Mouse (Mus musculus): Measurements from ENCODE around the gene Tyro3.

Tyro3 gene

DNA sequence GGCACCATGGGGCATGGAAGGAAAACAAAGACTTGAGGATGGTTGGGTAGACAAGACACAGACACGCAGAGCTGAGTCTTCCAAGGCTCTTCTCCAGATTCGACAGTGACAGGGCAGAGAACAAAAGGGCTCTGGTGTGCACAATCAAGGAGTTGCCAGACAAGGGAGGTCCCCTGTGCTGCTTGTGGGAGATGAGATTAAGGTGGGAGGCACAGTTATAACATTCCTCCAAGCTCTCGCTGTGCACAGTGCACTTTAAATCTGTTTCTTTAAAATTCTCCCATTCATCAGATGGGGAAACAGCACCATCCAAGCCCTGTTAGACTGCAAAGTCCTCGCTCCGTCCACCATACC lies 6.7 kb downstream of the Tyro3 start:
- no peak for DNase-seq (ENCODE audit: low read depth)

DNA sequence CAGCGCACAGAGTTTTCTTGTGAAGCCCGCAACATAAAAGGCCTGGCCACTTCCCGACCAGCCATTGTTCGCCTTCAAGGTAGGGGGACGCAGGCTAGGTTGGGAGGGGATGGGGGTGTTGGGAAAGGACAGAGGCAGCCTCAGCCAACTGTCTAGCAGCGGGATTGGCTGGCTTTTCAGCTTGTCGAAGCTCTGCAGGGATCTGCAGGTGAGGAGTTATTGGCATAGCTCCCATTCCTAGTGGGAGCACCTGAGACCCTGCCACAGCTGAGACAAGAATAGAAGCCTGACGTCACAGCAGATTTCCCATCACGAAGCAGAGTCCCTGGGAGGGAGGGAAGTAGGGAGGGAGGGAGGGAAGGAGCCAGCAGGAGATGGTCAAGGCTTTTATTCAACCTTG lies 7.2 kb downstream of the Tyro3 start:
- no peak for DNase-seq (ENCODE audit: low read depth)

DNA sequence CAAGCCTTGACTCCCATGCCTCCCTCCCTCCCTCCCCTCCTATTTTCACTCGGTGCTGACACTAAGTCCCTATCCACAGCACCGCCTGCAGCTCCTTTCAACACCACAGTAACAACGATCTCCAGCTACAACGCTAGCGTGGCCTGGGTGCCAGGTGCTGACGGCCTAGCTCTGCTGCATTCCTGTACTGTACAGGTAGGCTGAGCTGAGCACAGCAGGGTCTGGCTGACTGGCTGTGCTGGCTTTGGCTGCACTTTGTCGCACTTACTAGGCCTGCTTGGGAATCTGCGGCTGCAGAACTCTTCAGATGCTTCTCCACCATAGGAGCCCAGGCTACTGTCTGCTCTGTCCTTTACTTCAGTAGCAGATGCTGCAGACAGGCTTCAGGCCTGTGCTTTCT lies 8.0 kb downstream of the Tyro3 start:
- no peak for DNase-seq (ENCODE audit: low read depth)

DNA sequence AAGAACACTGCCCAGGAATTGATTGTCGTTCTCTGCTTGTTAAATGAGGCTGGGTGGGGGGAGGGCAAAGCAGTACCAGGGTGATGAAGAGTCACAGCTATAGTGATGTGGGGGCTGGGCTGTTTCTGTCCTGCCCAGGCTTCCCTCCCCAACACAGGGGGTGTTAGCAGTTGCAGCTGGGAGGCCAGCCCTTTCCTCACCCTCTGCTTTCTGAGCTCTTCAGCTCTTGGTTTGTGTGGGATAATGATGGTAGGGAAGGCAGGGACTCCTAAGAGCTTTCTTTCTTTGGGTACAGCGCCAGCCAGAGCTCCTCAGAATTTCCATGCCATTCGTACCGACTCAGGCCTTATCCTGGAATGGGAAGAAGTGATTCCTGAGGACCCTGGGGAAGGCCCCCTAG lies 10.9 kb downstream of the Tyro3 start:
- DNase-seq (ENCODE audit: low read depth), result no peak

DNA sequence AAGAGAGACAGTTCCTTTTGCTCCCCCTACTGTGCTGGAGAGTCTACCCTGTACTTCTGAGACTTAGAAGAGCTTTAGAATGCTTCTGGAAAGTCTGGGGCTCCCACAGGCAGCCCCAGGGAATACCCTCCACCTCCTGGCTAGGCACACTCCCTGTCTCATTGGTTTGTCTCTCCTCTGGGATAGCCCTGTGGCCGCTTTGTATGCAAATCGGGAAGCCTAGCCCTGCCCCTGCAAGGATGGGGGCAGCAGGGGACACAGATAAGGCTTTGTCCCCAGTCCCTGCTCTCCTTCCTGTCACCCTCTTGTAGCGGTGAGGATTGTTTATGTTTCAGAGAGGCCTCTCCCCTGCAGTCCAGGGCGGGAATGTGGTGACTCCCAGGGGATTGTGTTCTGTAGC lies 11.3 kb downstream of the Tyro3 start:
- DNase-seq (ENCODE audit: low read depth), result no peak

DNA sequence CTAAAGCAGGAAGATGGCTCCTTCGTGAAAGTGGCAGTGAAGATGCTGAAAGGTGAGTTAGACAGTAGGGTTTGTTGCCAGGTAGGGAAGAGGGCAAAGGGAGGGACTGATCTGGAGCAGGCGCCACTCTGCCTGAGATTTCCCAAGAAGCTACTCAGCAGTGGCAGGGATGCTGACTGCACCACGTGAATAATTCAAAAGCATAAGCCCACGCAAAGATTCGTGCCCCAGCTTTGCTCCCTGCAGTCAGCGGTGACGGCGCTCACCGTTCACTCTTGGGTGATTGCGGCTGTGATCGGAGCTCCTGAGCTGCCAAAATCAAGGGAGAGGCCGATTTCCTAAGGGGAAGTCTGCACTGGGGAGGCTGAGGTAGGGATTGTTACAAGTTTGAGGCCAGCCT lies 13.4 kb downstream of the Tyro3 start:
- no peak for DNase-seq (ENCODE audit: low read depth)

DNA sequence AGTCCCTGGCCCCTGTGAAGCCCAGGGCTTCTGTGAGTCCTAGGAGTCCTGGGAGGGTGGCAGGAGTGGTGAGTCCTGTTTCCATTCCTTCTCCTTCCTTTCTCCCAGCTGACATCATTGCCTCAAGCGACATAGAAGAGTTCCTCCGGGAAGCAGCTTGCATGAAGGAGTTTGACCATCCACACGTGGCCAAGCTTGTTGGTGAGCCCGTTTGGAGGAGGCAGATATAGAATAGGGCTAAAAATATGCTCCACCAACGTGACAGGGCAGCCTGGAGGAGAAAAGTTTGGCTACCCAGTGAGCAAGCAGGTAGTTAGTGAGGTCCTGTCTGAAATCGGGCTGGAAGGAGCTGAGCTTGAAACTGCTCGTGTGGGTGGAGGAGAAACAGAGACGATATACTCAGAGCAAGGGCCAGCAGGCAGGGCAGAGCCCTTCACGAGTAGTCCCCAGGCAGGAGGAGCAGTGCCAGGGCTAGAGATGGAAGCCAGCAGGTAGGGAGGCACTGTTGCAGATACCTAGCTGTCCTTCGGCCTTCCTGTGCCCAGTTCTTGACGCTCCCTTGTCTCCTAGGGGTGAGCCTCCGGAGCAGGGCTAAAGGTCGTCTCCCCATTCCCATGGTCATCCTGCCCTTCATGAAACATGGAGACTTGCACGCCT lies 14.1 kb downstream of the Tyro3 start:
- no peak for DNase-seq (ENCODE audit: low read depth)

DNA sequence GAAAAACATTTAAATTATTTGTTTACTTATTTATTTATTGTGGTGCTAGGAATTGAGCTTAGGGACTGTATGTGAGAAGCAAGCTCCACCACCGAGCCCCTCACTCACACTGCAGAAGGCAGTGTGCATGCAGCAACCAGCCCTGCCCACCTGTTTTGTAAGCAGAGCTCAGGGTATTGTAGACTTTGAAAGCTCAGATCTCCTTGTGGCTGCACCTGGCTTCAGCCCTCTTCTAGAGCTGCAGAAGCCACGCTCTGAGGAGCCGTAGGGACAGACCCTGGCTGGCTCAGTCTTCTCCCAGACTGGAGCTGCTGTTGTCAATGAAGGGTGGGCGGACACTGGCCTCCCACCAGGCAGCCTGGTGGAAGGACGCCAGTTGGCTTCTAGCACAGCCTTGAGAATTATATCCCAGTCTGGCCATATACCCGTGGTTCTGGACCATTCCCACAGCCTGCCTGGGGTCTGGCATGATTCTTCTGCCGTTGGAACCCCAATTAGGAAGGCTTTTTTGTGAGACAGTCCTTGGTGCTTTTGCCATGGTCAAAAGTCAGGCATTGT lies 16.9 kb downstream of the Tyro3 start:
- no peak for DNase-seq (ENCODE audit: low read depth)

DNA sequence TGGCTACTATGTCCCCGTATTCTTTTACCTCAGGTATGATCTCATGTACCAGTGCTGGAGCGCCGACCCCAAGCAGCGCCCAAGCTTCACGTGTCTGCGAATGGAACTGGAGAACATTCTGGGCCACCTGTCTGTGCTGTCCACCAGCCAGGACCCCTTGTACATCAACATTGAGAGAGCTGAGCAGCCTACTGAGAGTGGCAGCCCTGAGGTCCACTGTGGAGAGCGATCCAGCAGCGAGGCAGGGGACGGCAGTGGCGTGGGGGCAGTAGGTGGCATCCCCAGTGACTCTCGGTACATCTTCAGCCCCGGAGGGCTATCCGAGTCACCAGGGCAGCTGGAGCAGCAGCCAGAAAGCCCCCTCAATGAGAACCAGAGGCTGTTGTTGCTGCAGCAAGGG lies 19.1 kb downstream of the Tyro3 start:
- DNase-seq (ENCODE audit: low read depth), result no peak

DNA sequence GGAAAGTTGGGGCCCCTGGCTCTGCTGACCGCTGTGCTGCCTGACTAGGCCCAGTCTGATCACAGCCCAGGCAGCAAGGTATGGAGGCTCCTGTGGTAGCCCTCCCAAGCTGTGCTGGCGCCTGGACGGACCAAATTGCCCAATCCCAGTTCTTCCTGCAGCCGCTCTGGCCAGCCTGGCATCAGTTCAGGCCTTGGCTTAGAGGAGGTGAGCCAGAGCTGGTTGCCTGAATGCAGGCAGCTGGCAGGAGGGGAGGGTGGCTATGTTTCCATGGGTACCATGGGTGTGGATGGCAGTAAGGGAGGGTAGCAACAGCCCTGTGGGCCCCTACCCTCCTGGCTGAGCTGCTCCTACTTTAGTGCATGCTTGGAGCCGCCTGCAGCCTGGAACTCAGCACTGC lies 19.5 kb downstream of the Tyro3 start:
- no peak for DNase-seq (ENCODE audit: low read depth)

DNA sequence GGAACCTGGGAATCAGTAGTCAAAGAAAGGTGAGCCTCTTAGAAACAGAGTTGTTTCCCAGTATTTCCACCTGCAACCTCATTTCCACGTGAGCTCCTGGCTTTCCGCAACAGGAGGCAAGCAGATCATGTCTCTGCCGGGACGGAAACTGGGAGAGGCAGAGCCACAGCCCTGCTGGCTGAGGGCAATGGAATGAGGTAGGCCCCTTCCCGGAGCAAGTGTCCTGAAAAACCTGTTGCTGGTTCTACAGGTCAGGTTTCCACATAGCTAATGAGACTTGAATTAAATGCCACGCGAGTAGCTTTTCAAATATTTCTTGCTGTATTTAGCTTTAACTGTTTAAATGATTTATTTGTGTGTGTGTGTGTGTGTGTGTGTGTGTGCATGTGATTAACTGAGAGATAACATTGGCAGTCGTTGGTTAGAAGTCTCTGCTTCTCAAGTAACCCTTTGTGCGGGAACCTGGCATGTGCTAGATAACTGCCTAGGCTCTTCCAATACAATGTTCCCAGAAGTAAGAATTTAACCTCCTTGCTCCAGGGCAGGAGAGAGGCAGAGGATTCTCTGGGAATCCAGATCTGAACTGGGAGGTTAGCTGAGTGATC lies 21.2 kb downstream of the Tyro3 start:
- no peak for DNase-seq (ENCODE audit: low read depth)

DNA sequence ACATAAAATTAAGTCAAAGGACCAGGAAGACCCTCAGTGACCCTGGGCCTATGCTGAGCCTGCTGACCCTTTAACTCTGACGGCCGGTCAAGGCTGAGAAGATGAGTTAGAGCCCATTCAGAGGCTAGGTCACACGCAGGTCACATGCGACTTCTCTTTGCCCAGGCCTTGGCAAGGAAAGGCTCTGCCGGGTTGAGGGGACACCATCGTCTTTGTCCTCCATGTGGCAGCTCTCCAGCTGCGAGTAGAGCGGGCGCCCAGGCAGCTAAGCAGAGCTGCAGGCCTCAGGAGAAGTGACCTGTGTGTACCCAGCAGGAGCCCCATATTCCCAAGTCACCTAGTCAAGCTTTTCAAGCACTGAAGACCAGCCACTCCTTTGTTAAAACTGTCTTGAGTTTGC lies 23.6 kb downstream of the Tyro3 start:
- no peak for DNase-seq (ENCODE audit: low read depth)

DNA sequence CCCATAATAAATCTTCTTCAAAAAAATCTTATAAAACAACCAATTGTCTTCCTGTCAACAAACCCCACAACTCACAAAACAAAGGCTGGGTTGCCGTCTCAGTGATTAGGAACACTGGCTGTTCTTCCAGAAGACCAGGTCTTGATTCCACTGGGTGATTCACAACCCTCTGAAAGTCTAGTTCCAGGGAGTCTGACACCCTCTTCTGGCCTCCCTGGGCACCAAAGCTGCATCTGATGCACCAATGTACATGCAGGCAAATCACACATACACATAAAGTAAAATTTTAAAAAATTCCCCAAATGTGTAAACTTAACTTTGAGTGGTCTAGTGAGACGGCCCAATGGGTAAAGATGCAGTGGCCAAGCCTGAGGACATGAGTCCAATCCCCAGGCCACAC lies 33.0 kb downstream of the Tyro3 start:
- DNase-seq (ENCODE audit: low read depth), result no peak

DNA sequence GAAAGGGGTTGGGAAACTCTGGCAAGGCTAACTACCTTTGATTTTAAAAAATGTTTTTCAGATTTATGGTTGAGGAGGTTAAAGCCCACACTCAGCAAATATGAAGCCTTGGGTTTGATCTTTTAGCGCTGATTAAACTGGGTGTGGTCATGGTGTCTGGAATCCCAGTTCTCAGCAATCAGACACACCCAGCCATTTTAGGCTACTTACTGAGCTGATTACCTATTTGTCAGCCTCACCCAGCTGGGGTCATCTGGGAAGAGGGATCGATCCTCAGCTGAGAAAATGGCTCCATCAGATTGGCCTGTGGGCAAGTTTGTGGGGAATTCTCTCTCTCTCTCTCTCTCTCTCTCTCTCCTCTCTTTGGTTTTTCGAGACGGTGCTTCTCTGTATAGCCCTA lies 36.7 kb downstream of the Tyro3 start:
- no peak for DNase-seq (ENCODE audit: low read depth)

DNA sequence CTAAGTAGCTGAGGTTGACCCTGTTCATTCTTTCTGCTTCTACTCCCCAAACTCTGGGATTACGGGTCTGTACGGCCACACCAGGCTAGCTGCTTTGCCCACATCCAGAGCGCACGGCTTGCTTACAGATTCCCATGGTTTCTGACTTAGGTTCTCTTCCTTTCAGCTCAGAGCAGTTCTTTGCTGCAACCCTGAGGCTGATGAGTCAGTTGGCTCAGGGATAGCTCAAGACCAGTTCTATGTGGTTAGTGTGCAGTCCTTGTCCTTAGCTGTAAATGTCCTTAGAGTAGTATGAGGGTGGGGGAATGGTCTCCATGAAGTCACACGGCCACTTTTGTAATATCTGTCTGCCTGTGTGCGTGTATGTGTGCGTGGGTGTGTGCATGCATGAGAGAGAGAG lies 40.1 kb downstream of the Tyro3 start:
- no peak for DNase-seq (ENCODE audit: low read depth)

DNA sequence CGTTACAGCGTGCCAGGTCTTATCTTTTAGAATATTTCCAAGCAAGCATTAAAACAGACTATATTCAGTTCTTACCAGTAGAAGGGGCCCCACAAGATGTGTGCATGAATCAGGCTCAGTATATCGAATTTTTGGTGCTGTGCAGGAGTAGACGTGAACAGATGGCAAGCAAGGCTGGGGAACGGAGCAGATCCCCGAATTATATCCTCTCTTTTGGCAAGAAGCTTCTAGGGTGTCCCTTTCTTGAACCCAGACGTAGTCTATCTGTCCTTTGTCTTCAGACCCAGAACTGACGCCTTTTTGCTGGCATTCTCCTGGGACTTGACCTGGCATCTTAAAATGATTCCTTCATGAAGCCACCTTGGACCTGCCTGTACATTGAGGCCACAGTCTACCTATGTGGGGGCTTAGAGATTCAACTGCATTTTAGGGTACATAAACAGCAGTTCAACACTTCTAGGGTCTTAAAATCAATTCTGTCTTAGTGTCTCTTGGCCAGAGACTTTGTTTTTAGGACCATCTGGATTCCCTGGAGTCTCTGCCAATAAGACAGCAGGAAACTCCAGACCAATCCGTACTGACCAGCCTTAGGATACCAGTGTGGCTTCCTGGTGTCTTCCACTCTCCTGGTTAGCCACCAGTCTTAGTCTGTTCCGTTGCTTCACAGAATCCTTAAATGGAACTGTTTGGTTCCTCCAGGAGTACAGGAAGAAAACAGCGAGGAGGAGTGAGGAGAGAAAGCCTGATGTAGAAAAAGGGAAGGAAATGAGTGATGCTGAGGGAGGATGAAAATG lies 41.0 kb downstream of the Tyro3 start:
- DNase-seq (ENCODE audit: low read depth), result no peak

DNA sequence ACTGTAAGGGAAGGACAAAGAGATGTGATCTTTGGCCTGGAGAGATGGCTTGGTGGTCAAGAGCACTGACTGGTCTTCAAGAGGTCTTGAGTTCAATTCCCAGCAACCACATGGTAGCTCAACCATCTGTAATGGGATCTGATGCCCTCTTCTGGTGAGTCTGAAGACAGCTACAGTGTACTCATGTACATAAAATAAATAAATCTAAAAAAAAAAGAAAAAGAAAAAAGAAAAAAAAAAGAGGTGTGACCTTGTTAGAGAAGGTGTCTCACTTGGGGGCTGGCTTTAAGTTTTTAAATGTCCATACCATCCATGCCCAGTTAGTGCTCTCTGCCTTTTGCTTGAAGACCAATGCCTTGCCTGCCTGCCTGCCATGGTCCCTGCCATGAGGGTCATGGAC lies 42.5 kb downstream of the Tyro3 start:
- DNase-seq (ENCODE audit: low read depth), result no peak

DNA sequence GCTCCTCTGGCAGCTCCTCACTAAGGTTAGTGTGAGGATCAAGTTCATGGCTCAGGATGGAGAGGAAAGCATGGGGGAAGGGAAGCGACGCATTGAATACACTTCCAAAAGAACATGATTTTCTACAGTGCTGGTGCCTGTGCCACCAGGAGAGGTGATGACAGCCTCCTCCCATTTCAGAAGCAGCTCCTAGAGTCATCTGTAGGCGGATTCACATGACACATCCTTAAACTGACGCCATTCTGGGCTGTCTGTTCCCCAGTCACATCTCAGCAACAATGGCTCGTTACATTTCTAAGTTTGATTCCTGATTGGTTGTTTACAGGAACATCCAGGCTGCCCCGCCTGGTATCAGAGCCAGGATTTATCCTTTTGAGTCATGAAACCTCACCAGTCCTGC lies 44.5 kb downstream of the Tyro3 start:
- DNase-seq (ENCODE audit: low read depth), result no peak

DNA sequence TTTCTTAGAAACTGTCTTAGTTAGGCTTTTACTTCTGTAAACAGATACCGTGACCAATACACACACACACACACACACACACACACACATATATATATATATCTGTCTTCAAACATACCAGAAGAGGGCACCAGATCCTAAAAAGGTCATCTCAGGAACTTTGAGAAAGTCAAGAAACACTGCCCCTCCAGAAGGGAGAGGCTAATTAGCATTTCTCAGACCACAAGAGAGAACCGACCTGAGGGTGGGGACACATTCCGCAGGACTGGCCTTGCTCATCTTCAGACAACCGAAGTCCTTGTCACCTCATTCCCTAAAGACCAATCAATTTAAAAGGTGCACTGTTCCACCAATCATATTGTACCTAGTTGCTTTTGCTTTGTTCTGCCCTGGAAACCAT lies 46.0 kb downstream of the Tyro3 start:
- DNase-seq (ENCODE audit: low read depth), result no peak

DNA sequence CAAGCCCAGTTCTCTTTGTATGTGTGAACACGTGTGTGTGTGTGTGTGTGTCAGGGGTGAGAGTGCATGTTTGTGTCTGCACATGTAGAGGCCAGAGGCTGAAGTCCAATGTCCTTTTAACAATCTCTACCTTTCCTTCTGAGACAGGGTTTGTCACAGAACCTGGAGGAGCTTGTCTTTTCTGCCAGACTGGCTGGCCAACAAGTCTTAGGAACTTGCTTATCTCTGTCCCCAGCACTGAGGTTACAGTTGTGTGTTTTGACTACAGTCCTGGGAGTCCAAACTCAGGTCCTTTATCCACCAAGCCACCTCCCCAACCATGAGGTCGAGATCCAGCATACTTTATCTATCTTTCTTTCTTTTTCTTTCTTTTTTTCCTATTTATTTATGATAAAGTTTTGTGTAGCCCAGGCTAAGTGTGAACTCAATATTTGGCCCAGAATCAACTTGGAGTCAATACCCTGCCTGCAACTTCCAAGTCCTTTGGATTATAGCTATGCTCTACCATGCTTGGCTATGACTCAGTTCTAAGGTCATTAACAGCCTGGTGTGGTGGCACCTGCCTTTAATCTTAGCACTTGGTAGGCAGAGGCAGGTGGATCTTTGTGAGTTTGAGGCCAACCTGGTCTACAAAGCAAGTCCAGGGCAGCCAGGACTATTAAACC lies 48.5 kb downstream of the Tyro3 start:
- DNase-seq (ENCODE audit: low read depth), result no peak

DNA sequence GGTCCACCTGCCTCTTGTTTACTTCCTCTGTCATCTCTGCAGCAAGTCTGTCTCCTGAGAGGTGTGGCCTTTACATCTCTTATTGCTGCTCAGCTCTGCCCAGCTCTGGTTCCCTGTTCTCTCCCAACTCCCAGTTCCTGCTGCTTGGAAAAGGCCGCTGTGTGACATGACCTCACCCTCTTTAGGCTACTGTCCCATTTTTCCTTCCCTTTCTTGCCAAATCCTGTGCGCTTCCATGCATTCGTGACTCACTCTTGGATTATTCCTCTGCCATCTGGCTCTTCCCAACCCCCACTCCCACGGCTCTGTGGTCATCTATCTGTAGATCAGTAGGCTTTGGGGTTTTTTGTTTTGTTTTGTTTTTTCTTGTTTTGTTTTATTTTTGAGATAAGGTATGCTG lies 49.4 kb downstream of the Tyro3 start:
- no peak for DNase-seq (ENCODE audit: low read depth)

DNA sequence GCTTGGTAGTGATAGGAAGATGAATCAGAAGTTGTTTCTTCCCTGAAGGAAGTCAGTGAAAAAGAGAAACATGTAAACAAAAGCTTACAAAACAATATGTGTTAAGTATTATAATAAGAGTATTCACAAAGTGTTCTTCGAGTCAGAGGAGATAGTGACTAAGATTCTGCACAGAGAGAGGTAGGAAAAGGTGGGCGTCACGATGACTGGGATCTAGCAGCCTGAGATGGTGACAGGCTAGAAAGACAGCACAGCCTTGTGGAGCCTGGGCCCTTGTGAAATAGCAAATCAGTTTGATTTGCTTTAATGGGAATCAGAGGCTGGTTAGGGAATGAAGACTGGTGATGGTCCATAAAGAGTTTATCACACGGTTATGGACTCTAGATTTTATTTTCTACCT lies 56.3 kb downstream of the Tyro3 start:
- DNase-seq (ENCODE audit: low read depth), result no peak

DNA sequence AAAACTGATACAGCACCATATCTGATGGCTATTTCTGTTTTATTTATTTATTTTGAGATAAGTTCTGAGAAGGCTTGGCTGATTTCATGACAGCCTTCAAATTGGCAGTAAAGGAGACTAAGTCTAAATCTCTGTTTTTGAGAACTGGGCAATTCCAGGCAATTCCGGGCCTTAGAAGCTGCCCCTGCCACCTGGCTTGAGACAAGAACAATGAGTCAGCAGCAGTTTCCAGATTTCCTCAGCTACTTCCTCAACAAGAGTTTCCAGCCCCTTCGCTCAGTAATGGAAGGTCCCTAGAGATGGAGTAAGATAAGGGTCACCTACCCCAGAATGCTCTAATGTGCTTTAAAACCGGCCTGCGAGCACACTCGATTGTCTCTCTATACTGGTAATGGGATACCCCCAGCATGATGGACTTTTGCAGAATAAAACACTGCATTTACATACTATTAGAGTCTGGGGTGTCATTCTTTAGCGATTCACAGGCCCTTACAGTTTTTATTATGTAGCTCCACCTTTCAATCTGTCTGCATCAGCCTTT lies 57.8 kb downstream of the Tyro3 start:
- no peak for DNase-seq (ENCODE audit: low read depth)

Measured in naive thymus-derived CD4-positive, alpha-beta T cell, adult 2 months (primary cell).